Mouse (Mus musculus) E14TG2a.4 (cell line): ENCODE data around the gene Ccdc149.

Source experiments
- CTCF ChIP-seq: conservative IDR thresholded peaks from 2 replicates; pipeline ENCODE4 v1.5.1; 2014; ENCODE audit warnings: low read length
- NANOG ChIP-seq: IDR thresholded peaks from 2 replicates; pipeline ENCODE4 v1.6.1; 2014; ENCODE audit warnings: borderline replicate concordance, low read length, mixed read lengths
- POU5F1 ChIP-seq: IDR thresholded peaks from 2 replicates; pipeline ENCODE4 v1.6.1; 2014; ENCODE audit warnings: low read length, borderline replicate concordance

- no peak for TF ChIP-seq CTCF
- no peak for TF ChIP-seq NANOG
- no peak for TF ChIP-seq POU5F1
Observed at GRCm38 (mm10) chr5:52495671-52496070, 24.4 kb upstream of the Ccdc149 start.
